Mouse (Mus musculus): ENCODE results near the gene Tead4.

GRCm38 (mm10) chr6:128203557-128203956 lies 97.1 kb downstream of the Tead4 start:
- TF ChIP-seq CTCF (IDR thresholded peaks at IDR 0.05; ENCODE audit: control insufficient read depth, insufficient read depth, insufficient read length) (no peak), CEBPB (IDR thresholded peaks at IDR 0.05; ENCODE audit: low read depth) (no peak), MYOD1 (IDR thresholded peaks at IDR 0.05; ENCODE audit: control insufficient read depth, insufficient read length, low read depth) (no peak), FOSL1 (IDR thresholded peaks at IDR 0.05; ENCODE audit: insufficient read depth, low read length, poor library complexity, severe bottlenecking) (no peak), USF1 (IDR thresholded peaks at IDR 0.05; ENCODE audit: low read depth) (no peak)

All from C2C12 (cell line).